ENCODE assay signal across 7 mouse cellular contexts in the genomic region with DNA sequence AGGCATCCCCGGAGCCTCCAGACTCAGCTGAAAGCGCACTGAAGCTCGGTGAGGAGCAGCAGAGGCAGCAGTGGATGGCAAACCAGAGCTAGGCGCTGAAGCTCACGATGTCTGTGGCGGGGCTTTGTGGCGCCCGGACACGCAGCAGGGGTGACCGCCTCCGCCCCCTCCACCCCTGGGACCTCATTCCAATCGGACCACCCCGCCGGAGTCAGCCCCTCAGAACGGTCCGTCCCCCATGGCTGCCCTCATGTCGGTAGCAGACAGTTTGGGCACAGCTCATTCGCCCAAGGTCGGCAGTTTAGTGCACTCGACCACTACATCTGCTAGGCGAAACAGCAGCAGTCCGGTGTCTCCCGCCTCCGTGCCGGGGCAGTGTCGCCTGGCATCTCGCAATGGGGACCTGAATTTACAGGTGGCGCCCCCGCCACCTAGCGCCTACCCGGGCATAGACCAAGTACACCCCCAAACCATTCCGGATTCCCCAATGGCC. TPM values are rescaled to one million over a fixed set of nuclear protein-coding genes. Genes with fewer than 3 reads are reported as not detected.
A peak's percentile ranks its signal among the peaks of the same experiment; 100 is the strongest.
DNase-seq lines count a peak whose midpoint lies in the region; ATAC-seq and TF ChIP-seq lines count a peak whose summit lies in the region.

No protein-coding gene starts in this region.

- no peaks in the 10 kb centered on the region for H3K4me1 ChIP-seq in lung, embryonic 14.5 days (ENCODE audit: insufficient read depth)
- no peaks in the 10 kb centered on the region for H3K4me1 ChIP-seq in cortical plate, adult 2 months (ENCODE audit: control insufficient read depth, insufficient read depth, low read length)
- H3K4me1 ChIP-seq in heart, embryonic 15.5 days (replicated peaks), result peaks cover 9% of the 10 kb centered on the region; the same call in 1 of the 2 replicates
- peaks cover 9% of the 10 kb centered on the region for H3K4me1 ChIP-seq in limb, embryonic 10.5 days
- H3K4me1 ChIP-seq in neural tube, embryonic 11.5 days (ENCODE audit: control insufficient read depth, insufficient read depth, low read length), result no peaks in the 10 kb centered on the region

- peak overlapping the region; percentile 87 for H3K4me2 ChIP-seq in lung, embryonic 14.5 days
- peak overlapping the region; percentile 97 for H3K4me2 ChIP-seq in heart, embryonic 15.5 days
- peak overlapping the region; percentile 68 for H3K4me2 ChIP-seq in neural tube, embryonic 11.5 days (ENCODE audit: low read depth)

- H3K36me3 ChIP-seq in lung, embryonic 14.5 days (ENCODE audit: insufficient read depth), result no peaks in the 10 kb centered on the region
- no peaks in the 10 kb centered on the region for H3K36me3 ChIP-seq in heart, embryonic 15.5 days
- H3K36me3 ChIP-seq in limb, embryonic 10.5 days, result no peaks in the 10 kb centered on the region
- no peaks in the 10 kb centered on the region for H3K36me3 ChIP-seq in neural tube, embryonic 11.5 days (ENCODE audit: control insufficient read depth, insufficient read depth, low read length)

- WGBS in lung, embryonic 14.5 days, result under 1% methylated on average over 32 of the region's 32 CpGs
- under 1% methylated on average over 32 of the region's 32 CpGs for WGBS in heart, embryonic 15.5 days
- 2% methylated on average over 32 of the region's 32 CpGs for WGBS in limb, embryonic 10.5 days
- under 1% methylated on average over 32 of the region's 32 CpGs for WGBS in neural tube, embryonic 11.5 days

- no peak; the same call in 1 of the 2 replicates for TF ChIP-seq CTCF in lung, embryonic 14.5 days (IDR thresholded peaks at IDR 0.05; ENCODE audit: low read depth)
- no peak for TF ChIP-seq CTCF in cortical plate, adult 2 months (IDR thresholded peaks at IDR 0.05; ENCODE audit: extremely low read depth, insufficient read depth, low read length)

- peak overlapping the region; percentile 40 for H3K4me3 ChIP-seq in lung, embryonic 14.5 days (ENCODE audit: low read depth, low read length)
- peak overlapping the region; percentile 19; the same call in 1 of the 2 replicates for H3K4me3 ChIP-seq in cortical plate, adult 2 months (ENCODE audit: insufficient read depth, low read length)
- peak overlapping the region; percentile 54 for H3K4me3 ChIP-seq in heart, embryonic 15.5 days
- H3K4me3 ChIP-seq in limb, embryonic 10.5 days, result peak overlapping the region; percentile 53
- H3K4me3 ChIP-seq in neural tube, embryonic 11.5 days (ENCODE audit: low read depth, low read length), result peak overlapping the region; percentile 34

- no peak overlapping the region for H3K27ac ChIP-seq in lung, embryonic 14.5 days (ENCODE audit: low read depth)
- H3K27ac ChIP-seq in cortical plate, adult 2 months (ENCODE audit: insufficient read depth, low read length), result no peak overlapping the region
- no peak overlapping the region for H3K27ac ChIP-seq in heart, embryonic 15.5 days
- H3K27ac ChIP-seq in limb, embryonic 10.5 days, result no peak overlapping the region
- H3K27ac ChIP-seq in neural tube, embryonic 11.5 days (ENCODE audit: low read depth, low read length), result no peak overlapping the region

- H3K9ac ChIP-seq in lung, embryonic 14.5 days, result peak overlapping the region; percentile 48
- peak overlapping the region; percentile 52 for H3K9ac ChIP-seq in heart, embryonic 15.5 days
- peak overlapping the region; percentile 42 for H3K9ac ChIP-seq in neural tube, embryonic 11.5 days (ENCODE audit: low read length)

- 0 out of 2 replicates have a peak, but pooled peaks have one; percentile 8 for ATAC-seq in lung, embryonic 14.5 days (ENCODE audit: insufficient read depth)
- no peak for ATAC-seq in heart, embryonic 15.5 days (replicated peaks; ENCODE audit: insufficient number of reproducible peaks, insufficient read depth, low FRiP score, low read depth)
- no peak for ATAC-seq in neural tube, embryonic 11.5 days (ENCODE audit: insufficient read depth, low FRiP score, low TSS enrichment)

- TF ChIP-seq POLR2A in cortical plate, adult 2 months (IDR thresholded peaks at IDR 0.05; ENCODE audit: extremely low read depth, insufficient read depth, low read length), result no peak

- 0 out of 2 replicates have a peak, but pooled peaks cover 10% of the 10 kb centered on the region for H3K27me3 ChIP-seq in lung, embryonic 14.5 days (ENCODE audit: insufficient read depth, low read length)
- peaks cover 9% of the 10 kb centered on the region for H3K27me3 ChIP-seq in heart, embryonic 15.5 days
- peaks cover 36% of the 10 kb centered on the region for H3K27me3 ChIP-seq in limb, embryonic 10.5 days (ENCODE audit: low read depth, poor library complexity, severe bottlenecking)
- H3K27me3 ChIP-seq in neural tube, embryonic 11.5 days (ENCODE audit: control insufficient read depth, insufficient read depth, low read length), result 0 out of 2 replicates have a peak, but pooled peaks cover 7% of the 10 kb centered on the region

- no peaks in the 10 kb centered on the region; the same call in 1 of the 2 replicates for H3K9me3 ChIP-seq in lung, embryonic 14.5 days (ENCODE audit: low read depth, low read length)
- H3K9me3 ChIP-seq in heart, embryonic 15.5 days (replicated peaks), result no peaks in the 10 kb centered on the region
- 0 out of 2 replicates have a peak, but pooled peaks cover 2% of the 10 kb centered on the region for H3K9me3 ChIP-seq in limb, embryonic 10.5 days (replicated peaks)
- H3K9me3 ChIP-seq in neural tube, embryonic 11.5 days (ENCODE audit: control insufficient read depth, low read length), result no peaks in the 10 kb centered on the region

- DNase-seq in lung, embryonic 14.5 days, result peak; percentile 43
- no peak for DNase-seq in lung, postnatal 14 days
- DNase-seq in limb, embryonic 10.5 days (ENCODE audit: low spot score), result peak; percentile 54
- DNase-seq in neural tube, embryonic 11.5 days (ENCODE audit: low spot score), result peak; percentile 48
- no peak for DNase-seq in adipocyte (ENCODE audit: low spot score)

RNA-seq across cellular contexts. Expression of gene Morc2a, which starts 19.9 kb away (rescaled TPM):
- 25.7 and 27.1 TPM in 2 replicates for polyA plus RNA-seq in lung, embryonic 14.5 days (2014; fragmentation: Nextera tagmentation; extraction: Ambion mirVana)
- 24.5 and 26.3 TPM in 2 replicates for polyA plus RNA-seq in cortical plate, adult 2 months (2012; rRNA removed)
- 15.7 and 20.0 TPM in 2 replicates for polyA plus RNA-seq in heart, embryonic 15.5 days (2015; fragmentation: Nextera tagmentation; extraction: Ambion mirVana)
- polyA plus RNA-seq in limb, embryonic 10.5 days (2016; fragmentation: Nextera tagmentation; extraction: Ambion mirVana), result 40.2 and 41.8 TPM in 2 replicates
- polyA plus RNA-seq in neural tube, embryonic 11.5 days (2014; fragmentation: Nextera tagmentation; extraction: Ambion mirVana), result 31.9 and 35.0 TPM in 2 replicates

Comparison
In these comparisons a context has a peak if more than half of its experiments do, and no peak if none do; other contexts are left out.
1. DNase-seq: peak in lung, embryonic 14.5 days (single experiment), limb, embryonic 10.5 days (single experiment) and neural tube, embryonic 11.5 days (single experiment); none in lung, postnatal 14 days (single experiment) and adipocyte (single experiment).
2. Peak in every context shown above with its lines, with median percentiles within 50 percentile points of each other: H3K4me2 ChIP-seq, H3K4me3 ChIP-seq and H3K9ac ChIP-seq.